Mouse (Mus musculus) cerebellum, postnatal 10 days (tissue): ENCODE results near the gene Tas2r140.

Experiments
- DNase-seq, 2 experiments: peaks; one replicate each; pipeline ENCODE4 v3.0.0; 2021; ENCODE audit warnings: mixed read lengths in 2 of 2

The Tas2r140 gene

GRCm38 (mm10) chr6:133055716-133056115 is at the start of gene Tas2r140:
Gene Tas2r140, minus strand, starts transcription at chr6:133055816.
- DNase-seq = no peak

- DNase-seq = no peak
These were observed 48.9 kb upstream of the Tas2r140 start, which contains the start of gene Smim10l1 for GRCm38 (mm10) chr6:133104609-133104921. Gene Smim10l1, plus strand, starts transcription at chr6:133104909.

- no peak for DNase-seq
These were observed 46.8 kb upstream of the Tas2r140 start for GRCm38 (mm10) chr6:133102430-133102829.

- DNase-seq = no peak
These were observed 36.6 kb upstream of the Tas2r140 start for GRCm38 (mm10) chr6:133092226-133092625.

- no peak for DNase-seq
These were observed 18.6 kb downstream of the Tas2r140 start, which contains the start of gene Tas2r103 for GRCm38 (mm10) chr6:133037001-133037400. Gene Tas2r103, minus strand, starts transcription at chr6:133037101.
